ENCODE assay signal across 12 mouse cellular contexts in the genomic region with DNA sequence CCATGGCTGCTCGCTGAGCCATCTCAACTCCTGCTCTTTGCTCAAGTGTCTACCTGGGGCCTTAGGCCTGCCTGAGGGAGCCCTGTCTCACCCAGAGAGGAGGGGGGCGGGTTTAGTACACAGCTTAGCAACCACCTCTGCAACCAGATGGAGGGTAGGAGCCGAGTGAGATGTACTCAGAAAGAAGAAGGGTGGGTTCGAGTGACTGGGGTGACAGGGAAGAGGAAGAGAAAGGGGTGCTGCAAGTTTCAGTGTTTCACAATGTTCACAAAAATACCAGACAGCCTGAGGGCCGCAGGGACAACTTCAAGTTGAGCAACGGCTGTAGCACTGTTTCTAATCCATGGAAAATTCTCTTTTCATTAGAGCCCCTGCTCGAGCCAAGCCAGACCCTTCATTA.
A peak's percentile ranks its signal among the peaks of the same experiment; 100 is the strongest.
DNase-seq lines count a peak whose midpoint lies in the region; ATAC-seq lines count a peak whose summit lies in the region.
"Had no signal": no experiment of that assay in that cellular context is flagged by ENCODE, and none has a peak within 500 bp of the region (broad histone marks: within the 10 kb centered on the region; RNA-seq: fewer than 3 reads in every experiment).

No protein-coding gene starts in this region.

- H3K9ac ChIP-seq in forebrain, embryonic 13.5 days = no peak overlapping the region
- no peak overlapping the region for H3K9ac ChIP-seq in liver, embryonic 15.5 days
- H3K9ac ChIP-seq in hindbrain, embryonic 16.5 days (ENCODE audit: low read depth, low read length) = no peak overlapping the region
- H3K9ac ChIP-seq in intestine, embryonic 15.5 days = no peak overlapping the region
- H3K9ac ChIP-seq: liver, embryonic 14.5 days had no signal

- peak overlapping the region; percentile 57 for H3K27ac ChIP-seq in forebrain, embryonic 10.5 days
- H3K27ac ChIP-seq in forebrain, embryonic 13.5 days = no peak overlapping the region
- H3K27ac ChIP-seq in liver, embryonic 15.5 days (replicated peaks) = peak overlapping the region; percentile 33; the same call in 1 of the 2 replicates
- H3K27ac ChIP-seq in embryonic facial prominence, embryonic 10.5 days (replicated peaks) = peak overlapping the region; percentile 48
- no peak overlapping the region for H3K27ac ChIP-seq in hindbrain, embryonic 16.5 days (ENCODE audit: low read depth, low read length)
- H3K27ac ChIP-seq in intestine, embryonic 15.5 days = no peak overlapping the region
- H3K27ac ChIP-seq: liver, embryonic 14.5 days had no signal

- H3K4me3 ChIP-seq in forebrain, embryonic 10.5 days = no peak overlapping the region
- no peak overlapping the region for H3K4me3 ChIP-seq in forebrain, embryonic 13.5 days
- H3K4me3 ChIP-seq in liver, embryonic 15.5 days (replicated peaks) = no peak overlapping the region
- no peak overlapping the region for H3K4me3 ChIP-seq in embryonic facial prominence, embryonic 10.5 days
- H3K4me3 ChIP-seq in hindbrain, embryonic 16.5 days (ENCODE audit: low read length) = no peak overlapping the region
- no peak overlapping the region for H3K4me3 ChIP-seq in intestine, embryonic 15.5 days (replicated peaks)
- H3K4me3 ChIP-seq: myocyte had no signal

- no peak for DNase-seq in forebrain, embryonic 10.5 days (ENCODE audit: extremely low spot score, low spot score)
- DNase-seq in liver = no peak
- no peak for DNase-seq in embryonic facial prominence, embryonic 10.5 days (ENCODE audit: low spot score)
- peak; percentile 75 for DNase-seq in lung, postnatal 36 days
- DNase-seq: cerebellum, postnatal 36 days; kidney, adult 8-10 months had no signal

- WGBS in forebrain, embryonic 10.5 days = 78% methylated on average over 7 of the region's 7 CpGs
- 78% methylated on average over 7 of the region's 7 CpGs for WGBS in forebrain, embryonic 13.5 days
- 47% methylated on average over 7 of the region's 7 CpGs for WGBS in liver, embryonic 15.5 days (ENCODE audit: insufficient replicate concordance)
- 77% methylated on average over 7 of the region's 7 CpGs for WGBS in embryonic facial prominence, embryonic 10.5 days
- WGBS in hindbrain, embryonic 16.5 days = 65% methylated on average over 7 of the region's 7 CpGs
- WGBS in intestine, embryonic 15.5 days = 71% methylated on average over 7 of the region's 7 CpGs

- H3K27me3 ChIP-seq in forebrain, embryonic 10.5 days (ENCODE audit: poor library complexity, severe bottlenecking) = peaks cover 34% of the 10 kb centered on the region
- no peaks in the 10 kb centered on the region for H3K27me3 ChIP-seq in forebrain, embryonic 13.5 days
- peaks cover 14% of the 10 kb centered on the region for H3K27me3 ChIP-seq in liver, embryonic 15.5 days
- 0 out of 2 replicates have a peak, but pooled peaks cover 4% of the 10 kb centered on the region for H3K27me3 ChIP-seq in embryonic facial prominence, embryonic 10.5 days (replicated peaks; ENCODE audit: low read depth, poor library complexity, severe bottlenecking)
- no peaks in the 10 kb centered on the region for H3K27me3 ChIP-seq in hindbrain, embryonic 16.5 days (replicated peaks; ENCODE audit: control insufficient read depth, insufficient read depth, low read length)
- H3K27me3 ChIP-seq in intestine, embryonic 15.5 days (replicated peaks) = no peaks in the 10 kb centered on the region

- ATAC-seq in forebrain, embryonic 13.5 days = no peak
- 0 out of 2 replicates have a peak, but pooled peaks have one; percentile 16 for ATAC-seq in liver, embryonic 15.5 days (ENCODE audit: insufficient read depth)
- ATAC-seq in hindbrain, embryonic 16.5 days = no peak
- ATAC-seq in intestine, embryonic 15.5 days = no peak

- no peaks in the 10 kb centered on the region for H3K9me3 ChIP-seq in forebrain, embryonic 10.5 days
- H3K9me3 ChIP-seq in forebrain, embryonic 13.5 days (replicated peaks) = no peaks in the 10 kb centered on the region
- no peaks in the 10 kb centered on the region for H3K9me3 ChIP-seq in liver, embryonic 15.5 days (replicated peaks)
- H3K9me3 ChIP-seq in embryonic facial prominence, embryonic 10.5 days = no peaks in the 10 kb centered on the region
- H3K9me3 ChIP-seq in hindbrain, embryonic 16.5 days (ENCODE audit: control insufficient read depth, low read length) = no peaks in the 10 kb centered on the region
- no peaks in the 10 kb centered on the region for H3K9me3 ChIP-seq in intestine, embryonic 15.5 days

- peaks cover 49% of the 10 kb centered on the region for H3K4me1 ChIP-seq in forebrain, embryonic 10.5 days
- H3K4me1 ChIP-seq in forebrain, embryonic 13.5 days = peaks cover 13% of the 10 kb centered on the region
- H3K4me1 ChIP-seq in liver, embryonic 15.5 days (replicated peaks) = peaks cover 22% of the 10 kb centered on the region
- peaks cover 43% of the 10 kb centered on the region for H3K4me1 ChIP-seq in embryonic facial prominence, embryonic 10.5 days
- no peaks in the 10 kb centered on the region; the same call in 1 of the 2 replicates for H3K4me1 ChIP-seq in hindbrain, embryonic 16.5 days (ENCODE audit: control insufficient read depth, insufficient read depth, low read depth, low read length)
- peaks cover 16% of the 10 kb centered on the region; the same call in 1 of the 2 replicates for H3K4me1 ChIP-seq in intestine, embryonic 15.5 days (replicated peaks)

- no peaks in the 10 kb centered on the region for H3K36me3 ChIP-seq in forebrain, embryonic 10.5 days (replicated peaks)
- H3K36me3 ChIP-seq in forebrain, embryonic 13.5 days (ENCODE audit: poor library complexity, severe bottlenecking) = no peaks in the 10 kb centered on the region
- no peaks in the 10 kb centered on the region for H3K36me3 ChIP-seq in liver, embryonic 15.5 days (replicated peaks)
- no peaks in the 10 kb centered on the region for H3K36me3 ChIP-seq in embryonic facial prominence, embryonic 10.5 days (replicated peaks)
- no peaks in the 10 kb centered on the region for H3K36me3 ChIP-seq in hindbrain, embryonic 16.5 days (ENCODE audit: control insufficient read depth, insufficient read depth, low read length)
- no peaks in the 10 kb centered on the region for H3K36me3 ChIP-seq in intestine, embryonic 15.5 days

- H3K4me2 ChIP-seq in forebrain, embryonic 13.5 days = no peak overlapping the region
- no peak overlapping the region for H3K4me2 ChIP-seq in liver, embryonic 15.5 days
- no peak overlapping the region for H3K4me2 ChIP-seq in hindbrain, embryonic 16.5 days (ENCODE audit: low read length)
- no peak overlapping the region for H3K4me2 ChIP-seq in intestine, embryonic 15.5 days (replicated peaks)

Comparison
In these comparisons a context has a peak if more than half of its experiments do, and no peak if none do; other contexts are left out.
1. H3K27ac ChIP-seq: peak in forebrain, embryonic 10.5 days (single experiment), liver, embryonic 15.5 days (single experiment) and embryonic facial prominence, embryonic 10.5 days (single experiment); none in forebrain, embryonic 13.5 days (single experiment), hindbrain, embryonic 16.5 days (single experiment) and intestine, embryonic 15.5 days (single experiment).